Mouse (Mus musculus): ENCODE results near the gene Gm45783.
"Not testable (repeated sequence)": the region's sequence is repeated elsewhere in the genome, so short reads cannot be mapped to it uniquely, and the experiment has no call there.

The Gm45783 gene

GRCm38 (mm10) chr7:7374431-7374830 is at the start of gene Gm45783:
Gene Gm45783 (minus strand): TSS chr7:7374573.
- not testable (repeated sequence) for DNase-seq (ENCODE audit: low spot score)

GRCm38 (mm10) chr7:7399603-7400002 is 25.2 kb upstream of the Gm45783 start, which contains the start of gene Vmn2r31:
Gene Vmn2r31 (minus strand): TSS chr7:7399703.
- not testable (repeated sequence) for DNase-seq (ENCODE audit: low spot score)

GRCm38 (mm10) chr7:7337509-7337908 is 36.9 kb downstream of the Gm45783 start, which contains the start of gene Vmn2r30:
Gene Vmn2r30 (minus strand): TSS chr7:7337609.
- not testable (repeated sequence) for DNase-seq (ENCODE audit: low spot score)

GRCm38 (mm10) chr7:7295595-7295994 is 78.8 kb downstream of the Gm45783 start:
- no peak for DNase-seq (ENCODE audit: low spot score)

Data from left cerebral cortex, adult 11 months (tissue).